Mouse (Mus musculus) liver, embryonic 14.5 days (tissue): ENCODE data around the gene Skint3. TPM values are rescaled to one million over a fixed set of nuclear protein-coding genes. Genes with fewer than 3 reads are reported as not detected.

Experiments
- ATAC-seq: fragments of 200-750 bp; cut with Nextera tagmentation; 2 replicates; pipeline ENCODE4 v1.8.0; 2017; ENCODE audit warnings: moderate number of reproducible peaks, mild to moderate bottlenecking, moderate library complexity; ENCODE audit not compliant: insufficient read depth
- DNase-seq, 3 experiments: peaks; one replicate each; pipeline ENCODE4 v3.0.0-alpha.2; 2012 to 2013; ENCODE audit warnings: low read depth in 3 of 3, low spot score in 3 of 3
- H3K27ac ChIP-seq: fragments of 300-500 bp; sonication (generic); 2 replicates; pipeline ENCODE4 v1.5.1; 2014; ENCODE audit warnings: moderate library complexity, mild to moderate bottlenecking, control low read depth, inconsistent platforms
- H3K27me3 ChIP-seq: fragments of 300-500 bp; sonication (generic); 2 replicates; pipeline ENCODE4 v1.6.1; 2014; ENCODE audit warnings: mild to moderate bottlenecking, low read length, moderate library complexity; ENCODE audit not compliant: control insufficient read depth, insufficient read depth
- H3K36me3 ChIP-seq: fragments of 300-500 bp; sonication (generic); replicated peaks from 2 replicates; pipeline ENCODE4 v1.6.1; 2014; ENCODE audit warnings: low read depth; ENCODE audit not compliant: control insufficient read depth, insufficient read depth
- H3K4me1 ChIP-seq, 2 experiments: fragments of 200-500 bp in 1 of 2; fragments of 300-500 bp in 1 of 2; sonication (generic) in 1 of 2; replicated peaks; 2 replicates each; pipeline ENCODE4 v1.6.1; 2012 to 2014; ENCODE audit warnings: antibody characterized with exemption in 1 of 2, inconsistent platforms in 1 of 2, low read length in 1 of 2; ENCODE audit not compliant: control insufficient read depth in 2 of 2, insufficient read depth in 2 of 2
- H3K4me2 ChIP-seq: fragments of 300-500 bp; sonication (generic); 2 replicates; pipeline ENCODE4 v1.6.1; 2014; ENCODE audit warnings: low read depth, mild to moderate bottlenecking, control low read depth, moderate library complexity
- H3K4me3 ChIP-seq, 2 experiments: fragments of 200-500 bp in 1 of 2; fragments of 300-500 bp in 1 of 2; sonication (generic) in 1 of 2; 2 replicates each; pipeline ENCODE4 v1.5.1; 2012 to 2014; ENCODE audit warnings: low read depth in 2 of 2, low read length in 2 of 2, mild to moderate bottlenecking in 2 of 2, control low read depth in 1 of 2, inconsistent platforms in 1 of 2, moderate library complexity in 1 of 2; ENCODE audit not compliant: insufficient read depth in 1 of 2
- H3K9ac ChIP-seq: fragments of 300-500 bp; sonication (generic); replicated peaks from 2 replicates; pipeline ENCODE4 v1.6.1; 2014; ENCODE audit warnings: mild to moderate bottlenecking, control low read depth, moderate library complexity
- H3K9me3 ChIP-seq: fragments of 300-500 bp; sonication (generic); 2 replicates; pipeline ENCODE4 v1.6.1; 2016; ENCODE audit warnings: low read length, mixed read lengths; ENCODE audit not compliant: control insufficient read depth
- CTCF ChIP-seq: IDR thresholded peaks from 2 replicates; pipeline ENCODE4 v1.5.1; 2016; ENCODE audit warnings: antibody characterized with exemption, low read depth, control low read depth
- EP300 ChIP-seq: IDR thresholded peaks from 2 replicates; pipeline ENCODE4 v1.6.1; 2016; ENCODE audit warnings: antibody characterized with exemption, low read depth
- WGBS: fragments of 180-500 bp; shearing (Covaris S2); extraction: QIAGEN DNeasy Blood & Tissue Kit; methylation state at CpG from one replicate; pipeline ENCODE4 v1.1.7; 2014; ENCODE audit not compliant: insufficient replicate concordance; 5-methylcytosine and 5-hydroxymethylcytosine counted together
- polyA plus RNA-seq, 2 experiments: library from polyadenylated mRNA; depleted of rRNA in 1 of 2; stranded (reverse) in 1 of 2; unstranded in 1 of 2; fragments of >200 nt; fragmentation: Nextera tagmentation in 1 of 2; extraction: Ambion mirVana in 1 of 2; gene quantifications; 2 replicates each; pipeline versions ENCODE4 v1.2.1 to v1.2.3; 2012 to 2014

Skint3 gene
- polyA plus RNA-seq (2012; rRNA removed), result 0.02 TPM in 1 of 2 replicates, not detected in the other
- polyA plus RNA-seq (2014; fragmentation: Nextera tagmentation; extraction: Ambion mirVana), result 0.04 and 0.06 TPM in 2 replicates

DNA sequence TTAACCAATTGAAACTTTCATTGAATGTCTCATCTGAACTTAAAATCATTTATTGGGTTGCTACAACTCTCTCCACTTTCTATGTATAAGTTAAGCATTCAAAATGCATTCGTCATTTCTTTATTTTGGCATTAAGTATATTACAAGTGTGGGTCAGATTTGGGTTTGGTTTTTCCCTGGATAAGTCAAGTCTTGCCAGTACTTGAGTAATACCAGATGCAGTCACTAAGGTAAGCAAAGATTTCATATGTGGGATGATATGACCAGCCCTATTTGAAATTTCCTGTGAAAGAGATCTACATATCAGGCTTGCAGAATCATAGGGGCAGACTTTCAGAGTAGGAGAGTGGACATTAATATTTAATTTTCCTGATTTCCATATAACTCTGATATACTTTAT, at the start of gene Skint3:
Gene Skint3, plus strand, starts transcription at position 301 of the 400 bp plus-strand sequence.
- Histone ChIP-seq H3K27me3 (no peaks in the 10 kb centered on the region), H3K4me1 (no peaks in the 10 kb centered on the region), H3K36me3 (no peaks in the 10 kb centered on the region), H3K9ac (no peak within 1 kb of the TSS), H3K9me3 (no peaks in the 10 kb centered on the region), H3K4me2 (no peak within 1 kb of the TSS), H3K27ac (no peak within 1 kb of the TSS), H3K4me3 (no peak within 1 kb of the TSS)
- ATAC-seq, result no peak
- 50% methylated on average over 1 of the region's 1 CpGs for WGBS
- no peak for DNase-seq
- TF ChIP-seq CTCF (no peak), EP300 (no peak)

GRCm38 (mm10) chr4:112243416-112243815, 11.4 kb downstream of the Skint3 start:
- Histone ChIP-seq H3K27ac (no peak overlapping the region), H3K27me3 (no peaks in the 10 kb centered on the region), H3K4me3 (no peak overlapping the region), H3K9me3 (no peaks in the 10 kb centered on the region), H3K36me3 (no peaks in the 10 kb centered on the region), H3K9ac (no peak overlapping the region), H3K4me2 (no peak overlapping the region), H3K4me1 (no peaks in the 10 kb centered on the region)
- TF ChIP-seq EP300 (no peak), CTCF (no peak)
- ATAC-seq (no peak), DNase-seq (no peak)
- 33% methylated on average over 1 of the region's 1 CpGs for WGBS

- Histone ChIP-seq H3K27ac (no peak overlapping the region), H3K27me3 (no peaks in the 10 kb centered on the region), H3K4me3 (no peak overlapping the region), H3K4me2 (no peak overlapping the region), H3K9ac (no peak overlapping the region), H3K4me1 (no peaks in the 10 kb centered on the region), H3K9me3 (no peaks in the 10 kb centered on the region), H3K36me3 (no peaks in the 10 kb centered on the region)
- TF ChIP-seq CTCF (no peak), EP300 (no peak)
- WGBS, result 64% methylated on average over 3 of the region's 3 CpGs
- no peak for DNase-seq
- no peak for ATAC-seq
These were observed 11.9 kb downstream of the Skint3 start for GRCm38 (mm10) chr4:112243951-112244350.

DNA sequence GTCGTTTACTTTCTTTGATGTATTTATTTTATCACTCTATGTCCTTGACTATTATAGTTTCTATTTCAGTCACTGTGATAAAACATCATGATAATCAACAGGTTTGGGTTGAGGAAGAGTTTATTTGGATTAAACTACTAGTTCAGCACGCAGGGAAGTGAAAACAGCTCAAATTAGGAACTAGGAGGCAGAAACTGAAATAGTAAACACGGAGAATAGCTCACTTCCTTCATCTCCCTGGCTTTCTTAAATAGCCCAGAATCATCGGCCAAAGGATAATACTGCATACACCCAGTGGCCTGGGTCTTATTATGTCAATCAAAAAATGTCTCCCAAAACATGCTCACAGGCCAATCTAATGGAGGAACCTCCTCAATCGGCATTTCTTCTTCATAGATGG, 24.0 kb downstream of the Skint3 start:
- no peaks in the 10 kb centered on the region for H3K36me3 ChIP-seq
- DNase-seq, result no peak
- H3K4me3 ChIP-seq, result no peak overlapping the region
- H3K9me3 ChIP-seq, result no peaks in the 10 kb centered on the region
- no peak for ATAC-seq
- no peaks in the 10 kb centered on the region for H3K27me3 ChIP-seq
- 57% methylated on average over 5 of the region's 5 CpGs for WGBS
- no peak overlapping the region for H3K9ac ChIP-seq
- no peak overlapping the region for H3K4me2 ChIP-seq
- no peaks in the 10 kb centered on the region for H3K4me1 ChIP-seq
- H3K27ac ChIP-seq, result no peak overlapping the region
- TF ChIP-seq CTCF (no peak), EP300 (no peak)

DNA sequence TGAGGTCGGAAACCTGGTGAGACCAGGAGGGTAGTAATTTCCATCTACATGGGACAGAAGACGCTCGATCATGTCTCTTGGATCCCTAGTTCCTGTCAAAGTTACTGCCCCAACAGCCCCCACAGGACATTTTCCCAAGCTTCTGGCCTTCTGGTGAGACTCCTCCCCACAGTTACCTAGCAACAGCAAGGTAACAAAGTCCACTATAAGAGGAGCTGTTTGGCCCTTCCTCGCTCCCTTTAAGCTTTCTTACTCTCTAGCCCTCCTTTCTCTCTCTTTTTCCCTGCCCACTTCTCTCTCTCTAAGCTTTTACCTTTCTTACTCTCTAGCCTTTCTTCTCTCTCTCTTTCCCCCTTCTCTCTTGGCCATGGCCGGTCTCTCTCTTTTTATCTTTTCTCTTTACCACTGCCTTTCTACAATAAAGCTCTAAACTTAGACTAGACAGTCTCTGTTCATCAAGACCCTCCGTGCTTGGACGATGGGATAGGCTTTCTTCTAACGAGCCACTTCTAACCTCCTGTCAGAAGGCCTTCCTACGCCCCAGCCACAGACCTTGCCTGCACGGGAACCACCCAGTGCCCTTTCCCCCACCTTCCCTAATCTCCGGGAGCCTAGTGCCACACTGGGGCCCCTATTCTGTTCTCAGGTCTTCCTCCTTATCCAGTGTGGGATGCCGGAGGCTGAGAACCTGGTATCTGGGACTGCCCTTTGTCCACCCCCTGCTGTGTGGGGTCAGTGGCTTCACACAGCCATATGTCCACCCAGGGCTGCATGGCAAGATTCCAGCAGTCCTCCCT, 55.3 kb downstream of the Skint3 start:
- Histone ChIP-seq H3K27me3 (no peaks in the 10 kb centered on the region), H3K9ac (no peak overlapping the region), H3K4me1 (no peaks in the 10 kb centered on the region), H3K4me3 (no peak overlapping the region), H3K36me3 (no peaks in the 10 kb centered on the region), H3K9me3 (no peaks in the 10 kb centered on the region), H3K27ac (no peak overlapping the region), H3K4me2 (no peak overlapping the region)
- no peak for TF ChIP-seq CTCF
- WGBS, result 65% methylated on average over 12 of the region's 12 CpGs
- no peak for ATAC-seq
- no peak for DNase-seq
